Comparison of ENCODE assay signal across 19 mouse cellular contexts in genomic region chr15:68477745-68478144, GRCm38 (mm10).
A peak's percentile ranks its signal among the peaks of the same experiment; 100 is the strongest.
DNase-seq lines count a peak whose midpoint lies in the region; ATAC-seq lines count a peak whose summit lies in the region.
"Had no signal": no experiment of that assay in that cellular context is flagged by ENCODE, and none has a peak within 500 bp of the region (broad histone marks: within the 10 kb centered on the region; RNA-seq: fewer than 3 reads in every experiment).

No protein-coding gene starts in this region.

- DNase-seq in heart, adult 11 months = peak; percentile 94
- no peak for DNase-seq in heart, postnatal 25 days (ENCODE audit: low spot score)
- DNase-seq in lung, postnatal 10 days = peak; percentile 7
- DNase-seq in lung, postnatal 25 days (ENCODE audit: low spot score) = no peak
- peak; percentile 17 to 23 for DNase-seq in heart, postnatal 10 days
- no peak for DNase-seq in hindbrain, embryonic 14.5 days (ENCODE audit: low spot score)
- DNase-seq: adrenal gland, postnatal 10 days; cerebellum, adult 11-12 months; cerebellum, adult 9-11 months; cerebellum, postnatal 36 days; gastrocnemius, postnatal 36 days; kidney, adult 2 months had no signal

- no peaks in the 10 kb centered on the region for H3K36me3 ChIP-seq in hindbrain, embryonic 14.5 days (replicated peaks; ENCODE audit: control insufficient read depth, insufficient read depth)
- H3K36me3 ChIP-seq in hindbrain, embryonic 13.5 days = no peaks in the 10 kb centered on the region
- H3K36me3 ChIP-seq: embryonic facial prominence, embryonic 13.5 days; forebrain, embryonic 12.5 days; heart, embryonic 13.5 days; hindbrain, embryonic 15.5 days had no signal

- no peak overlapping the region for H3K4me3 ChIP-seq in hindbrain, embryonic 14.5 days (replicated peaks; ENCODE audit: low read length)
- no peak overlapping the region for H3K4me3 ChIP-seq in hindbrain, embryonic 13.5 days
- H3K4me3 ChIP-seq: embryonic facial prominence, embryonic 13.5 days; forebrain, embryonic 12.5 days; heart, embryonic 13.5 days; hindbrain, embryonic 15.5 days had no signal

- 93% methylated on average over 5 of the region's 5 CpGs for WGBS in hindbrain, embryonic 14.5 days
- 91% methylated on average over 5 of the region's 5 CpGs for WGBS in hindbrain, embryonic 13.5 days

- H3K4me2 ChIP-seq in hindbrain, embryonic 14.5 days (replicated peaks) = no peak overlapping the region
- no peak overlapping the region for H3K4me2 ChIP-seq in hindbrain, embryonic 13.5 days
- H3K4me2 ChIP-seq: embryonic facial prominence, embryonic 13.5 days; forebrain, embryonic 12.5 days; heart, embryonic 13.5 days; hindbrain, embryonic 15.5 days had no signal

- H3K9me3 ChIP-seq in hindbrain, embryonic 14.5 days (ENCODE audit: control insufficient read depth, low read length) = no peaks in the 10 kb centered on the region
- H3K9me3 ChIP-seq in hindbrain, embryonic 13.5 days = no peaks in the 10 kb centered on the region
- H3K9me3 ChIP-seq: embryonic facial prominence, embryonic 13.5 days; forebrain, embryonic 12.5 days; heart, embryonic 13.5 days; hindbrain, embryonic 15.5 days had no signal

- H3K27me3 ChIP-seq in hindbrain, embryonic 14.5 days (ENCODE audit: control insufficient read depth, insufficient read depth, low read length) = no peaks in the 10 kb centered on the region
- no peaks in the 10 kb centered on the region for H3K27me3 ChIP-seq in hindbrain, embryonic 13.5 days
- H3K27me3 ChIP-seq: embryonic facial prominence, embryonic 13.5 days; forebrain, embryonic 12.5 days; heart, embryonic 13.5 days; hindbrain, embryonic 15.5 days had no signal

- H3K27ac ChIP-seq in hindbrain, embryonic 14.5 days = no peak overlapping the region
- H3K27ac ChIP-seq in hindbrain, embryonic 13.5 days = no peak overlapping the region
- H3K27ac ChIP-seq: embryonic facial prominence, embryonic 13.5 days; forebrain, embryonic 12.5 days; hindbrain, embryonic 15.5 days had no signal

- H3K9ac ChIP-seq in hindbrain, embryonic 14.5 days = no peak overlapping the region
- H3K9ac ChIP-seq in hindbrain, embryonic 13.5 days = no peak overlapping the region
- H3K9ac ChIP-seq: embryonic facial prominence, embryonic 13.5 days; forebrain, embryonic 12.5 days; heart, embryonic 13.5 days; hindbrain, embryonic 15.5 days had no signal

- ATAC-seq in hindbrain, embryonic 14.5 days (ENCODE audit: low FRiP score) = no peak
- ATAC-seq in hindbrain, embryonic 13.5 days (ENCODE audit: low FRiP score) = no peak
- ATAC-seq: forebrain, embryonic 16.5 days; intestine, embryonic 16.5 days had no signal

- intact Hi-C loops in heart, postnatal 25 days (cut with DNase I) = no loop called here
- intact Hi-C loops in heart, postnatal 10 days (cut with DNase I) = no loop called here

- no peaks in the 10 kb centered on the region for H3K4me1 ChIP-seq in hindbrain, embryonic 14.5 days (replicated peaks; ENCODE audit: control insufficient read depth, insufficient read depth, low read length)
- no peaks in the 10 kb centered on the region for H3K4me1 ChIP-seq in hindbrain, embryonic 13.5 days (replicated peaks)
- H3K4me1 ChIP-seq: embryonic facial prominence, embryonic 13.5 days; forebrain, embryonic 12.5 days; hindbrain, embryonic 15.5 days had no signal

Comparison
In these comparisons a context has a peak if more than half of its experiments do, and no peak if none do; other contexts are left out.
1. DNase-seq: peak in heart, adult 11 months (single experiment), lung, postnatal 10 days (single experiment) and heart, postnatal 10 days (2 of 2); none in heart, postnatal 25 days (single experiment), lung, postnatal 25 days (single experiment) and hindbrain, embryonic 14.5 days (single experiment).